Mouse (Mus musculus) bone marrow, adult 2 months (tissue): ENCODE data around the gene Ttc38.
"Not testable (repeated sequence)": the region's sequence is repeated elsewhere in the genome, so short reads cannot be mapped to it uniquely, and the experiment has no call there.

Experiments used
- CTCF ChIP-seq: fragments of 200-500 bp; IDR thresholded peaks from 2 replicates; pipeline ENCODE4 v1.5.1; 2011; ENCODE audit warnings: low read length, control low read depth; ENCODE audit not compliant: control insufficient read depth, insufficient read depth
- POLR2A ChIP-seq: fragments of 200-500 bp; IDR thresholded peaks from 2 replicates; pipeline ENCODE4 v1.6.1; 2011; ENCODE audit warnings: low read depth, mild to moderate bottlenecking, control low read depth, low read length, borderline replicate concordance; ENCODE audit not compliant: control insufficient read depth

DNA sequence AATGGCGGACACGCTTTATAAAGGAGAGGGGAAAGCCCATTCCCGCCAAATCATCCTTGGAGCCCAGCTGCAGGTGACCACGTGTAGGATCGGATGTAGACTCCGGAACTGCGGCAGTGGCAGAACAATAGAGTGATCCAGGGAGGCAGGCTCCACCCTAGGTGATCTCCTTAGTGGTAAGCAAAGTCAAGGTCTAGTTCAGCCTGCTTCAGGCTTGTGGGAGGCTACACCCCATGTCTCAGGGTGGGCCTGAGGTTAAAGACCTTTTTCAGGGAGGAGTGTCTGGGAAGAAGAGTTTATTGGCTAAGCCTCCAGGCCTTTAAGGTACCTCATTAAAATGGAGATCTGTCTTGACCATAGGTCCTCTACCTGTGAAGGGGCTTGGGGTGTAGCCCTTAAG is 33.8 kb downstream of the Ttc38 start:
- TF ChIP-seq CTCF, POLR2A: not testable (repeated sequence)
